Mouse (Mus musculus): ENCODE data around the gene Bola1. TPM values are rescaled to one million over a fixed set of nuclear protein-coding genes. Genes with fewer than 3 reads are reported as not detected.

Gene Bola1
- polyA plus RNA-seq, 1 experiment = 55.4 TPM

GRCm38 (mm10) chr3:96163040-96163439 lies 56.5 kb downstream of the Bola1 start:
- DNase-seq = no peak
- no peak overlapping the region for H3K27ac ChIP-seq (ENCODE audit: control insufficient read depth, insufficient read depth, low read length)
- 94% methylated on average over 6 of the region's 6 CpGs for WGBS
- H3K4me1 ChIP-seq (replicated peaks; ENCODE audit: control insufficient read depth, insufficient read depth, low read length) = peaks cover 10% of the 10 kb centered on the region
- H3K36me3 ChIP-seq (ENCODE audit: control insufficient read depth, insufficient read depth, low read length) = no peaks in the 10 kb centered on the region
- peaks cover 7% of the 10 kb centered on the region; the same call in 1 of the 2 replicates for H3K27me3 ChIP-seq (ENCODE audit: control insufficient read depth, insufficient read depth, low read length)
- no peak for TF ChIP-seq CTCF (IDR thresholded peaks at IDR 0.05; ENCODE audit: borderline replicate concordance, control insufficient read depth, extremely low read depth, insufficient read depth, low read length, poor library complexity)
- no peak for TF ChIP-seq POLR2A (IDR thresholded peaks at IDR 0.05; ENCODE audit: control insufficient read depth, extremely low read depth, insufficient read depth, low read length, poor library complexity)
- no peak overlapping the region for H3K4me3 ChIP-seq (ENCODE audit: control insufficient read depth, insufficient read depth, low read length)

- H3K36me3 ChIP-seq (ENCODE audit: control insufficient read depth, insufficient read depth, low read length) = no peaks in the 10 kb centered on the region
- TF ChIP-seq CTCF (IDR thresholded peaks at IDR 0.05; ENCODE audit: borderline replicate concordance, control insufficient read depth, extremely low read depth, insufficient read depth, low read length, poor library complexity) (no peak), POLR2A (IDR thresholded peaks at IDR 0.05; ENCODE audit: control insufficient read depth, extremely low read depth, insufficient read depth, low read length, poor library complexity) (no peak)
- peak within 1 kb of the TSS; percentile 31 for H3K4me3 ChIP-seq (ENCODE audit: control insufficient read depth, insufficient read depth, low read length)
- WGBS = 28% methylated on average over 16 of the region's 16 CpGs
- H3K4me1 ChIP-seq (replicated peaks; ENCODE audit: control insufficient read depth, insufficient read depth, low read length) = peaks cover 10% of the 10 kb centered on the region
- H3K27me3 ChIP-seq (ENCODE audit: control insufficient read depth, insufficient read depth, low read length) = peaks cover 7% of the 10 kb centered on the region; the same call in 1 of the 2 replicates
- peak within 1 kb of the TSS; percentile 41; the same call in 1 of the 2 replicates for H3K27ac ChIP-seq (ENCODE audit: control insufficient read depth, insufficient read depth, low read length)
- DNase-seq = no peak
Observed at GRCm38 (mm10) chr3:96161869-96162840, 57.4 kb downstream of the Bola1 start, which contains the start of gene Mtmr11. Mtmr11 (plus strand) TSS chr3:96162004.

GRCm38 (mm10) chr3:96160803-96161516 lies 58.5 kb downstream of the Bola1 start:
- 9% methylated on average over 12 of the region's 12 CpGs for WGBS
- Histone ChIP-seq H3K4me3 (ENCODE audit: control insufficient read depth, insufficient read depth, low read length) (peak overlapping the region; percentile 27), H3K27ac (ENCODE audit: control insufficient read depth, insufficient read depth, low read length) (peak overlapping the region; percentile 12; the same call in 1 of the 2 replicates), H3K36me3 (ENCODE audit: control insufficient read depth, insufficient read depth, low read length) (no peaks in the 10 kb centered on the region), H3K4me1 (replicated peaks; ENCODE audit: control insufficient read depth, insufficient read depth, low read length) (peaks cover 10% of the 10 kb centered on the region), H3K27me3 (ENCODE audit: control insufficient read depth, insufficient read depth, low read length) (peaks cover 7% of the 10 kb centered on the region; the same call in 1 of the 2 replicates)
- no peak for TF ChIP-seq POLR2A (IDR thresholded peaks at IDR 0.05; ENCODE audit: control insufficient read depth, extremely low read depth, insufficient read depth, low read length, poor library complexity)
- no peak for TF ChIP-seq CTCF (IDR thresholded peaks at IDR 0.05; ENCODE audit: borderline replicate concordance, control insufficient read depth, extremely low read depth, insufficient read depth, low read length, poor library complexity)
- DNase-seq = no peak

GRCm38 (mm10) chr3:96160222-96160802 lies 59.2 kb downstream of the Bola1 start:
- no peak for DNase-seq
- H3K4me3 ChIP-seq (ENCODE audit: control insufficient read depth, insufficient read depth, low read length) = no peak overlapping the region
- no peak overlapping the region for H3K27ac ChIP-seq (ENCODE audit: control insufficient read depth, insufficient read depth, low read length)

GRCm38 (mm10) chr3:96159820-96160219 lies 59.7 kb downstream of the Bola1 start:
- H3K4me3 ChIP-seq (ENCODE audit: control insufficient read depth, insufficient read depth, low read length) = no peak overlapping the region
- no peak overlapping the region for H3K27ac ChIP-seq (ENCODE audit: control insufficient read depth, insufficient read depth, low read length)

More at GRCm38 (mm10) chr3:96160222-96160802, 59.2 kb downstream of the Bola1 start:
- TF ChIP-seq POLR2A (IDR thresholded peaks at IDR 0.05; ENCODE audit: control insufficient read depth, extremely low read depth, insufficient read depth, low read length, poor library complexity) (no peak), CTCF (IDR thresholded peaks at IDR 0.05; ENCODE audit: borderline replicate concordance, control insufficient read depth, extremely low read depth, insufficient read depth, low read length, poor library complexity) (no peak)
- peaks cover 10% of the 10 kb centered on the region for H3K4me1 ChIP-seq (replicated peaks; ENCODE audit: control insufficient read depth, insufficient read depth, low read length)
- WGBS = 63% methylated on average over 4 of the region's 4 CpGs
- peaks cover 7% of the 10 kb centered on the region; the same call in 1 of the 2 replicates for H3K27me3 ChIP-seq (ENCODE audit: control insufficient read depth, insufficient read depth, low read length)
- peaks cover 5% of the 10 kb centered on the region; the same call in 1 of the 2 replicates for H3K36me3 ChIP-seq (ENCODE audit: control insufficient read depth, insufficient read depth, low read length)

More at GRCm38 (mm10) chr3:96159820-96160219, 59.7 kb downstream of the Bola1 start:
- H3K36me3 ChIP-seq (ENCODE audit: control insufficient read depth, insufficient read depth, low read length) = peaks cover 8% of the 10 kb centered on the region
- no peak for DNase-seq
- 76% methylated on average over 4 of the region's 4 CpGs for WGBS
- H3K4me1 ChIP-seq (replicated peaks; ENCODE audit: control insufficient read depth, insufficient read depth, low read length) = peaks cover 10% of the 10 kb centered on the region
- no peak for TF ChIP-seq POLR2A (IDR thresholded peaks at IDR 0.05; ENCODE audit: control insufficient read depth, extremely low read depth, insufficient read depth, low read length, poor library complexity)
- no peak for TF ChIP-seq CTCF (IDR thresholded peaks at IDR 0.05; ENCODE audit: borderline replicate concordance, control insufficient read depth, extremely low read depth, insufficient read depth, low read length, poor library complexity)
- H3K27me3 ChIP-seq (ENCODE audit: control insufficient read depth, insufficient read depth, low read length) = peaks cover 7% of the 10 kb centered on the region; the same call in 1 of the 2 replicates
